Mouse (Mus musculus) spleen, postnatal 36 days (tissue): ENCODE measurements around the gene Tas1r1.
A peak's percentile ranks its signal among the peaks of the same experiment; 100 is the strongest.
"Not testable (repeated sequence)": the region's sequence is repeated elsewhere in the genome, so short reads cannot be mapped to it uniquely, and the experiment has no call there.

ENCODE experiments used
- DNase-seq, 2 experiments: peaks; one replicate each; pipeline ENCODE4 v3.0.0; 2022; ENCODE audit warnings: low spot score in 2 of 2, mixed read lengths in 1 of 2

The Tas1r1 gene

DNA sequence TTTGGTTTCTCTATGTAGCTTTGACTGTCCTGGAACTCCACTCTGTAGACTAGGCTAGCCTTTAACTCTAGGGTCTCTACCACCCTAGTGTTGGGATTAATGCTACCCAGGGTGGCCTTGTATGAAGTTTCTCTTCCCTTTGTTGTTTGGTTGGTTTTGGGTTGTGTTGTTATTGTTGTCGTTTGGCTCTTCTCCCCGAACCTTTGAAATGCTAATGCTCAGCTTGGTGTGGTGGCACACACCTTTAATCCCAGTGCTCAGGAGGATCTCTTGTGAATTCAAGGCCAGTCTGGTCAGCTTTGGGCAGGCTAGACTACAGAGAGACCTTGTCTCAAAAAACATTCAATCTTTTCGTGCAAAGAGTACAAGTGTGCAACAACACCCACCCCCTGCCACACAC, 4.8 kb upstream of the Tas1r1 start:
- no peak for DNase-seq

DNA sequence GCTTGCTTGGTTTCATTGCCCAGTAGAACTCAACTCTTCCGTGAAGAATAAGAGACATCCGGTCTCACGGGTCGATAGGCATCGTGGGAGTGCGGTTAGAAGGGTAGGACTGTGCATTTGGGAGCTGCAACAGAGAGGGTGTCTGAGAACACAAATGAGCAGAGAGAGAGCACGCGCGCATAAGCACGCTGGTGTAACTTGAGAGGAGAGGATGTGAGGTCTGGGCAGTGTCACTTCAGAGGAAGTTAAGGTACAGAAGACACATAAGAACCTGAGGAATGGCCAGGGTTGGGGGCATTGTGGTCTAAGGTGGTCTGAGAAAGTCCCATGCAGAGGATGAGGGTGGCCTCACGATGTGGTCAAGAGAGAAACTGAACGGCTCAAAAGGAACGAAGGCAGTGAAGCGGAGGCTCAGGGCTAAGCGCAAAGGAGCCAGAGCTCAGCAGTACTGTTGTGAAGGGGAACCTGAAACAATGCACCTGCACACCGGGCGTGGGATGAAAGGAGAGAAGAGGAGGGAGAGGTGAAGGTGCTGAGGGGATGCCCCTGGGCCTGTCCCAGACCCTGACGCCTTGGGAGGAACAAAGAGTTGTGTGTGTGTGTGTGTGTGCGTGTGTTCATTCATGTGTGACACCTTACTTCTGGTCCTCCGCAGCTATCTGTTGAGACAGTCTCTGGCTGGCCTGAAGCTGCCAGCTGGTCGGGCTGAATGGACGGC, 3.7 kb upstream of the Tas1r1 start:
- peak; percentile 64 for DNase-seq

DNA sequence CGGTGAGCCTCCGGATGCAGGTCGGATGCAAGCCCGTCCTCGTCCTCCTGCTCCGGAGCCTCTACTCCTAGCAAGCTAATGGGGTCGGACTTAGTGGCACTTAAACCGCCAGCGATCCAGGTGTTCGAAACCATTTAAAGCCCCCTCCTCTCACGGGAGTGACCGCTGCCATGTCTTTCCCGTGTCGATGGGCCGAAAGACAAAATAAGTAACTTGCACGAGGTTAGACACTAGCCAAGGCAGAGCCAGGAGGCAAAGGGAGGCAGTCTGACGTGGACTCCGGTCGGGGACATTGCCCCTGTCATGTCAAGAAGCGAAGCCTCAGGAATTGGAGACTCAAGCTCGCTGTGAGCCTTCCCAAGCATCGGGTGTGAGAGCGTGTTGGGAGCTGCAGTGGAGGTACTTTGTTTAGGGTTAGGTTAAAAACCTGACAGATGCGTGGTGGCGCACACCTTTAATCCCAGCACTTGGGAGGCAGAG, 1.5 kb upstream of the Tas1r1 start:
- DNase-seq = no peak

DNA sequence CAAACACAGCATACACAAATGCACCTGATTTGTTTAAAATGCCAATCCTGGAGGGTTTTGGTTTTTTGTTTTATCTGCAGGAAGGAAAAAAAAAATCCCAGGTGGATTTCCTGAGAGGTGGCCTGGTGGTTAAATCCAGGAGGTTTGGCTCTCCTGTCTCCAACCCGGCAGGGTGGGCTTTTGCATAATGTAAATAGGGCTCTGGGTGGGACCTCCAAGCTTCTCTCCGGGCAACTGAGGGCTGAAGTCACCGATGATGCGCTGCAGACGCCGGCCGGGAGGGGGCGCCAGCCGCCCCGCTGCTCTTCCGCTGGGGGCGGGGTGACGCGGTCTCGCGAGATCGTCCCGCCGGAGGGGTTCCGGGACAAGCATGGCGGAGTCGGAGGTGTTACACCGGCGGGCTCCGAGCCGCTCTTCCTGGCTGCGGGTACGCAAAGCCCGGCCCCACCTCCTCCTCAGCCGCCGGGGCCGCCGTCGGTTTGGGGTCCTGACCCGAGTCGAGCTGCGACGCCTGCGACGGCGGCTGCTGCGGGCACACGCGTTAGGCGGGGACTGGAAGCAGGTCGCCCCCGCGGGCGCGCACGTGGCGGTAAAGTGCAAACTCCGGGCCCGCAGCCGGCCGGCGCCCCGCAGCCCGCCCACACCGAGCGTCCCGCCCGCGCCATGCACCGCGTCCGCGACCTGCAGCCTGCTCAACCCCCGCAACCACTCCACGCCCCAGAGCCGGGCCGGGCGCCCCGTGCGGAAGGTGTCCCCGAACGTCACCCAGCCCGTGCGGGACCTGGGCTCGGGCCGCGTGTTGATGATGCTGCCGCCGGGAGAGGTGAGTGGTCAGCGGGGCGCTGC, 840 bp upstream of the Tas1r1 start, which contains the start of gene Nol9:
Nol9 (plus strand) TSS at position 337 of the 846 bp plus-strand sequence.
- DNase-seq = peak; percentile 90 to 93

DNA sequence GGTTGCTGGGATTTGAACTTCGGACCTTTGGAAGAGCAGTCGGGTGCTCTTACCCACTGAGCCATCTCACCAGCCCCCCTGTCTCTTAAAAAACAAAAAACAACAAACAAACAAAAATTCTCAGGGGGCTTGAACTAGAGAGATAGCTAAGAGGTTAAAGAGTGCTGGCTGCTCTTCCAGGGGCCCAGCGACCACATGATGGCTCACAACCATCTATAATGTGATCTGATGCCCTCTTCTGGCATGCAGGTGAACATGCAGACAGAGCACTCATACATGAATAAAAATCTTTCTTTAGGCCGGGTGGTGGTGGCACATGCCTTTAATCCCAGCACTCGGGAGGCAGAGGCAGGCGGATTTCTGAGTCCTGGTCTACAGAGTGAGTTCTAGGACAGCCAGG, 1.9 kb downstream of the Tas1r1 start:
- not testable (repeated sequence) for DNase-seq

DNA sequence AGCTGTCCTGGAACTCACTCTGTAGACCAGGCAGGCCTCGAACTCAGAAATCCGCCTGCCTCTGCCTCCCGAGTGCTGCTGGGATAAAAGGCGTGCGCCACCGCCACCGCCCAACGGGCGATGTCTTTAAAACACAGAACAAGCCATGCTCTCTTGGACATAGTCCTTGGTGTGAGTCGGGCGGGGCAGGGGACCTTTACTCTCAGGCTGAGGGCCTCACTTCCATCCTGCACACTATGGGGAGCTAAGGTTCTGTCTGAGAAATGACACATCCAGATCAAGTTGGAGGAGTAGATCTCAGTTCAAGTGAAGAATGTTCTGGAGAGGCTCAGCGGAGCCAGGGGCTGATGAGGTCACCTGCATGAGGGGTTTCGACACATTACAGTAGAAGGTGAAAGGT, 5.4 kb downstream of the Tas1r1 start:
- DNase-seq = no peak

DNA sequence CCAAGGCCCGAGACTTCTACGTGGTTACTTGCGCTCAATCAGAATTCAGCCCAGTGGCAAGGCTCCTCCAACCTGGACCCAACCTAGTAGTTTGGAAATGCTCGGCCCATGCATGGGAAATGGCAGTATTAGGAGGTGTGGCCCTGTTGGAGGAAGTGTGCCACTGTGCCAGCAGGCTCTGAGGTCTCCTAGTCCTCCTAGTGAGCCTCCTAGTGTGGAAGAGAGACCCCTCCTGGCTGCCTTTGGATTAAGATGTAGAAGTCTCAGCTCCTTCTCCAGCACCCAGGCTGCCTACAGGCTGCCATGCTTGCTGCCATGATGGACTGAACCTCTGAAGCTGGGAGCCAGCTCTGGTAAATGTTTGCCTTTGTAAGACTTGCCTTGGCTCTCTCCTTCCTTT, 8.4 kb downstream of the Tas1r1 start:
- no peak for DNase-seq

DNA sequence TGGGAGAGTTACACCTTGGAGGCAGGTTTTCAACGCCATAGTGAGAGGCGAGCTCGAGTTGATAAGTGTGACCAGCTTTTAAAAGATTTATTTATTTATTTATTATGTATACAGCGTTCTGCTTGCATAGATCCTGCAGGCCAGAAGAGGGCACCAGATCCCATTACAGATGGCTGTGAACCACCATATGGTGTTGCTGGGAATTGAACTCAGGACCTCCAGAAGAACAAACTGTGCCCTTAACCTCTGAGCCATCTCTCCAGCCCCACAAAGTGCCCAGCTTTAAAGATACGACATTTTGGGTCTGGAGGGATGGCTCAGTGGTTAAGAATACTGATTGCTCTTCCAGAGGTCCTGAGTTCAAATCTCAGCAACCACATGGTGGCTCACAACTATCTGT, 9.3 kb downstream of the Tas1r1 start:
- no peak for DNase-seq

DNA sequence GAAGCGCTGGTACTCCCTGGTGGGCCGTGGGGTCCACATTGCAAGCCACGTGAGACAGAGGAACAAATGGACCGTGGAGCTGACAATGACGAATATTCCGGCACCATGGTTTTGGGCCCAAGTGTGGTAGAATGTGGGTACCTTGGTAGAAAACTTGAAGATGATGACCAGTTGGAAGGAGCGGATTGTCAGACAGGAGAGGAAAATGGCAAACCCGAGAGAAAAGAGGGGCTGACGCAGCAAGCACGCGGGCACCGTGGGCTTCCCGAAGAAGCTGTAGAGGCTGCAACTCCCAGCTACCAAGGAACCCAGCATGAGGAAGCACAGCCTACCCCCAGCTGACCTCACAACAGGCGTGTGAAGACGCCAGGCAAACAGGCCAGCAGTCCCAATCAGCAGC, 9.9 kb downstream of the Tas1r1 start:
- no peak for DNase-seq

DNA sequence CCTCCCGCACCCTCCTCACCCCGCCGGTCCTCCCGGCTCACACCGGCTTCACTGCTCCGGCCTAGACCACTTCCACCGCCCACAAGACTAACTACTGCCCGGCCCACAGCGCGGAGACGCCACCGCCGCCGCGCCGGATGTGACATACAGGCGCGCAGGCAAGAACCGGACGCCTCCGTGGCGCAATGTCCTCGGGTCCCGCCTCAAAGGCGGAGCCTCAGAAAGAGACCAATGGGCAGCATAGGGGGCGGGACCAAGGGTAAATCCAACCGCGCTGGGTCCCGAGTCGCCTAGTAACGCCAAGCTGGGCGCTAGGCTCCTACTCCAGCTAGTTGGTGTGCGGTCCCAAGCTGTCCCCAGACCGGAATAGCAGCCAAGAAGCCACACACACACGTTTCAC, 10.8 kb downstream of the Tas1r1 start, which contains the start of gene Zbtb48:
Zbtb48 (minus strand) TSS at position 148 of the 400 bp plus-strand sequence.
- peak; percentile 95 to 97 for DNase-seq

DNA sequence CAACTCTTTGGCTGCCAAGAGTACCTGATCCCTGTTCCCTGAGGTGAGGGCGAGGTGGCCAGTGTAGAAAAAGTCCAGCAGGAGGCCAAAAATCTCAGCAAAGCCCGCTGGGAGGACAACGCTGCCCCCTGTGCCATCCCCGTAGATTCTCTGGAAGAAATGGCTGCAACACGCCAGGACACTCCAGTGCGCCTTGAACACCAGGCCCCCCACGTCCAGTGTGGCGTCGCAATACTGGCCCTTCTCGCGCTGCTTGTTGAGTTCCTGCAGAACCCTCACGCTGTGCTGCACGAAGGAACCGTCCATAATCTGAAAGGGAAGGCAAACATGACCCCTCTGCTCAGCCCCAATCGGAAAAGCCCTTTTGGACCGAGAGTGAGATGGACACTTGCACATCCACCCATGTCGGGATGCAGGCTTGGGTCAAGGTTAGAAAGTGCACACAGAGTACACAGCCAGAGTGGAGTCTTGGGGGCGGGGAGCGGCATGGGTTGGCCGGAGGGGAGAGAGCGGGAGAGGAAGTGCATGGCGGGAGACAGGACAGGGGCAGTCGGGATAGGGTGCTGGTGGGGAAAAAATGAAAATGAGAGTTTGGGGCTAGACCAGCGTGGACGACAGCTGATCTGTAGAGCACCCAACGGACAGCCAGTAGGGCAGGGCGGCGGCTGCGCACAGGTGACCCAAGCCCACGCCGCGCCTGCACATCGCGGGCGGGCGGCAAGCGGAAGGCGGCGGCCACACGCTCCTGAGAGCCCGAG, 11.4 kb downstream of the Tas1r1 start:
- DNase-seq = no peak

DNA sequence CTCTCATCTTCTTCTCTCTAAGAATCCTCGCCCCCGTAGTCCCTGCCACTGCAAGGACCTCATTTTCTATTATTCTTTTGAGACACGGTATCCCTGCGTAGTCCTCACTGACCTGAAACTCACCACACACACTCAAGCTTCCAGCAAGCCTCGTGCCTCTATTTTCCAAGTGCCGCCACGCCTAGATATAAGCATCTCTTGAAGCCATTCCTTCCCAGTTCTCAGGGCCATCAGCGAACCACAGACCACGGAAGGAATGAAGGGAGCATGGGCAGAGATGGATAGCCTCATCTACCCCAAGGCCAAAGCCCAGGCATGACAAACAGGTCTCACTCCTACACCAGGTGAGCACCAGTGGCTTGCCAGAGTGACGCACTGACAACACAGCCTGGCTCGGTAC, 13.8 kb downstream of the Tas1r1 start:
- DNase-seq = no peak

DNA sequence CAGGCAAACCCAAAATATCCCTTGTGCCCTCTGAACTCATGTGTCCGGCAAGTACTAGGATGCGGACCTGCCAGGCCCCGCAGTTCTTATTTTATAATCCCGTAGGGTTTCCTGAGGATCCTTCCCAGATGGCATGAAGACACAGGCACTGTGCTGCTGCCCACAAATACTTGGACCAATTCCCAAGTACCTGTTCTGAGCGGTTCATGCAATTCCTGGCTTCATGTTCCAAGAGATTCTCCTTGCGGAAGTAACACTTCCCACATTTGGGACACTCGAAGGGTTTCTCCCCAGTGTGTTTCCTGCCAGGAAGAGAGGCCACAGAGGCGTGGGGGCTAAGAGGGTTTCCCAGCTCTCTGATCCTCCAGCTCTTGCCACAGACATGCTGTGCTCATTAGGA, 15.9 kb downstream of the Tas1r1 start:
- no peak for DNase-seq

DNA sequence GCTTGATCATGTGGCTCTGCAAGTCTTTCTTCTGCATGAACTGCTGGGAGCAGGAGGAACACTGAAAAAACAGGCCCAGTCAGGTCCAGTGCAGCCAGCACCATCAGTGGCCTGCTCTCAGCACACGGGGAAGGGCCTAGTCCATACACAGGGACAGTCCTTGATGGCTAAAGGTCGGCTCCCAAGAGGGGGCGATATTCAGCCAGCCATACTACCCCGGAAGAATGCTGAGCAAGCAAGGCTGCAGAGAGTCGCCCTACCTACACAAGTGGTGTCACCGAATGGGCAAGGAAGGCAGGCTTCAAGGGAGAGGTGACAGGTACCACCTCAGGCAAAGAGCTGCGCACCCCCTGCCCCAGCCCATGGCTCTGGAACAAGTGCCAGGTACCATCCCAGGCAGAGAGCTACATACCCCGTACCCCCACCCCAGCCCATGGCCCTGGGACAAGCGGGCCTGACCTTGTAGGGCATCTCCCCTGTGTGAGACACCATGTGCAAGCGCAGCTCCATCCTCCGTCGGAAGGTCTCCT, 16.7 kb downstream of the Tas1r1 start:
- DNase-seq = no peak

DNA sequence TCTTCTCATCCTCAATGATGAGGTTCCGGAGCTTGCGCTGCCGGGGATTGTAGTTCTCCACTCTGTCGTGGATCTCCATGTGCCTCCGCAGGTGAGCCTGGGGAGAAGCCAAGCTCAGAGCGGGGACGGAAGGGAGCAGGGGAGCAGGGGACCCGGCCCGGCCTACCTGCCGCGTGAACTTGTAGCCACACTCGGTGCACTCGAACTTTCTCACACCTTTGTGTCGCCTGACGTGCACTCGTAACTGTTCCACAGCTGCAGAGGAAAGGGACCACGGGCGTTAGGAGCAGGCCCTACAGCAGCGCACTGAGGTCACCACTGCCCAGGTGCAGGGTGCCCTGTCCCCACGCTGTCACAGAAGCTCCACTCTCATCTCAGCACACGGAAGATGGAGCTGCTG, 18.3 kb downstream of the Tas1r1 start:
- DNase-seq = no peak

DNA sequence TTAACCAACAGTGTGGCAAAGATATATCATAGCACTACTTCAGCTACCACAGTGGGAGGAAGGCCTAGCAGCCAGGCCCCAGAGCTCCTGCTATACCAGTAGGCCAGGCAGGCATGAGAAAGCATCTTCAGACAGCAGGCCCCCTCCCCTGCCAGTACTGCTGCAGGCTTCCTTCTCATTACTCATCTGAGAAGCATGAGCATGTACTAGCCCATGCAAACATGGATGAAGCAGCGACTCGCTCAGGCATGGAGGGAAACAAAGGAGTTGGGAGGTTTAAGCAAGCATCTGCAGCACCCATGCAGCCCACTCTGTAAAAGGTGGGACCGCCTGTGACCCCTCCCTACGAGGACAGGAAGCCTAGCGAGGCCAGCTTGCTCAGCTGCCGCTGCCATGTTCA, 19.3 kb downstream of the Tas1r1 start:
- DNase-seq = no peak

DNA sequence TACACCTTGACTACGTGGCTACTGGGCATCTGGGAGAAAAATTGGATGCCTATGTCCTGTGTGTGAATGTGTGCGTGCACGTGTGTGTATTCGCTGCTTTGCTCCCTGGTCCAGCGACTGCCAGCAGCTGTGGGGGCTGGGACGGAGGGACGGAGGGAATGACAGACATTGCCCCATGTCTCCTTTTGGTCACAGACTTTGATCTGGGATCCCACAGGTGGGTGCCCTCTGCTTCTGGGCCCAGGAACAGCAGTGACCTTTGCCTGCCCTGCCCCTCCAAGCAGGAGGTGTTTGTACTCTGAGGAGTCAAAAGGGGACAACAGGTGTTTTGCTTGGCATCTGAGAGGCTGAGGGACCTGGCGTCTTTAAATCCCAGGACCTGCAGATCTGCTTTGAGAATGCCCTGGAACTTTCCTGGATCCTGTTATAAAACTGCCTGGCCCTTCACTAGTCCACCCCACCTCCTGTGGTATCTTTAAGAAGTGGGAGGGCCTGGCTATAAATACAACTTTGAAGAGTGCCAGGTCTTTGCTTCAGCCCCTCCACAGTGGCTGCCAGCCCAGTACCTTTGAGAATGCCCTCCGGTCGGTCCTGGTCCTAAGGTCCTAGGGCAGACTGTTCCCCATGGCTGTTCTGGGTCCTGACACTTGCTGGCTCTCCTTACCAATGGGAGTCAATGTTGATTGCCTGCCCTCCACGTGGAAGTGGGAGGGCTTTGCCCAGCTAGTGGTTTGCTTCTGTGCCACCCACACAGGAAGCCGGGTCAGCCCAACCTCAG, 25.1 kb downstream of the Tas1r1 start:
- no peak for DNase-seq

DNA sequence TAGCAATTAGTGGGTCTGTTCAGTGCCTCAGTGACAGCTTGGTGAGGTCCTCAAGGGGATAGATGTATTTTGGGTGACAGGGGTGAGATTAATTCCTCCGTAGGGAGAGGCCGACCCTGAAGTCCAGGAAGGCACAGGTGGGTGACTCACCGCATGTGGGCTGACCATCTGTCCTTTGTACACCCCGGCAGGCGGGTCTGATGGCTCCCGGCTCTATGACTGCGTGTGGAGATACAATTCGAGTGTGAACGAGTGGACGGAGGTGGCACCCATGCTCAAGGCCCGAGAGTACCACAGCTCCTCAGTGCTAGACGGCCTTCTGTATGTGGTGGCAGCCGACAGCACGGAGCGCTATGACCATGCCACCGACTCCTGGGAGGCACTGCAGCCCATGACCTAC, 26.3 kb downstream of the Tas1r1 start:
- DNase-seq = no peak

DNA sequence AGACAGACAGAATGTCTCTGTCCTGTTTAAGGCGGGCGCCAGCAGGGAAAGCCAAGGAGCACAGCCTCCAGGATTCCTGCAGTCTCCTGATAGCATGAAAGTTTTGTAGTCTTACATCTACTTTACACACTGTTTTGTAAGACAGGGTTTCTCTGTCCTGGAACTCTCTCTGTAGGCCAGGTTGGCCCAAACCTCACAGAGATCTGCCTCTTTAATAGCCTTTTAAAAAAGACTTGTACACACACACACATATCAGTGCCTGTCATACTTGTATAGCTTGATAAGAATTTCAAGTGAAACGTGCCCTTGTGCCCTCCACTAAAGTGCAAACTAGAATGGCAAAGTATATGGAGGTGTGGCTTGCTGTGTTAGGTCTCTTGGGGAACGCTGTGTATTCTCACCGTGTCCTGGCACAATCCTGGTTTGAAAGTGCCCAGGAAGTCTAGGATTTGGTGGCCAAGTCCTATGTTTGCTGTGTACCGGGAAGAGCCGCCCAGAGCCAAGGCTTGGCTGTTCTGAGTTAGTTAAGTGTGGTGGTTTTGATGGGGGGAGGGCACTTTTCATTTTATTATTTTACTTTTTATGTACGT, 27.1 kb downstream of the Tas1r1 start:
- no peak for DNase-seq

DNA sequence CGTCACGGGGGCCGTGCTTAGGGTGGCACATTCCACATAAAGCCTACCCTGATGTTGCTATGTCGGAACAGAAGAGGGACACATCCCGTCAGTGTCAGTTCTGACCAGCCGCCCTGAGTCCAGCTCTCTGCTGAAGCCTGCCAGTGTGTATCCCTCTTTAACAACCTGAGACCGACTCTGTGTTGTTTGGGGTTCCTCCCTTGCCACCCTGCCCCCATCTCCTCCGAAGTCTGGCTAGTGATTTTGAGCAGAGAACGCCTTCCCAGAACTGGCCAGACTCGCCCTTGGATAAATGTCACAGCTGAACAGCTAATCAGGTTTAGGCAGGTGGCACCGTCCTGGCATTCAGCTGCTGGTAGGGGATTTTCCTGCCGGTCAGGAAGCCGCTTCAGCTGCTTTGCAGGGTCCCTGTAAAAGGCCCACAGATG, 27.6 kb downstream of the Tas1r1 start:
- DNase-seq = no peak
